Mouse (Mus musculus) monocyte, adult 2 months (primary cell): ENCODE data around the gene Gnpat.

Experiments
- DNase-seq, 2 experiments: peaks; one replicate each; pipeline ENCODE4 v3.0.0; 2022; ENCODE audit warnings: low spot score in 2 of 2, low read depth in 1 of 2

Gene Gnpat

GRCm38 (mm10) chr8:124897386-124898250 lies 34.8 kb downstream of the Gnpat start, which contains the start of the genes Exoc8 and Sprtn:
TSS of gene Exoc8 (minus strand) at chr8:124897705.
TSS of gene Sprtn (plus strand) at chr8:124897886.
- peak; percentile 87 to 96 for DNase-seq

- DNase-seq = no peak
Observed at GRCm38 (mm10) chr8:124898251-124898905, 35.5 kb downstream of the Gnpat start.

- no peak for DNase-seq
Observed at GRCm38 (mm10) chr8:124903198-124903597, 40.4 kb downstream of the Gnpat start.

DNA sequence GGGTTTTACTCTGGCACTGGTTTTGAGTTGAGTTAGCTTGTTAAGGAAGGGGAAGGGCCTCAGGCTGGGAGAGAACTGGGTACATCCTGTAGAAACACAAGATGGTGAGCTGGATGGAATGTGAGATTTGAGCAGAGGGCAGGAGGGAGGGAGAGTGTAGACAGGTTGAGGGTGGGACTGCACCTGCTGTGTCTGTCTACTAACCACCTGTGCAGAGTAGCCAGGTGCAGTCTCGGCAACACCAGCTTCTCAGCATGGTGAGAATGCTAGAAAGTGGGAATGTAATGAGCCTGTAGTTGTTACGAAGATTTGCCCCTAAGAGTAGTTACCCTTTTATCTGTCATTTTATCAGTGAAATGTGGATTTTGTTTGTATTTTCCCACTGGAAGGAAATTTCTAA lies 42.6 kb downstream of the Gnpat start:
- DNase-seq = no peak

GRCm38 (mm10) chr8:124909936-124910335 lies 47.1 kb downstream of the Gnpat start:
- DNase-seq = no peak

- DNase-seq = no peak
Observed at GRCm38 (mm10) chr8:124910349-124910748, 47.5 kb downstream of the Gnpat start.

- DNase-seq = no peak
Observed at GRCm38 (mm10) chr8:124911938-124912872, 49.4 kb downstream of the Gnpat start.

- no peak for DNase-seq
Observed at GRCm38 (mm10) chr8:124914061-124914460, 51.2 kb downstream of the Gnpat start.

DNA sequence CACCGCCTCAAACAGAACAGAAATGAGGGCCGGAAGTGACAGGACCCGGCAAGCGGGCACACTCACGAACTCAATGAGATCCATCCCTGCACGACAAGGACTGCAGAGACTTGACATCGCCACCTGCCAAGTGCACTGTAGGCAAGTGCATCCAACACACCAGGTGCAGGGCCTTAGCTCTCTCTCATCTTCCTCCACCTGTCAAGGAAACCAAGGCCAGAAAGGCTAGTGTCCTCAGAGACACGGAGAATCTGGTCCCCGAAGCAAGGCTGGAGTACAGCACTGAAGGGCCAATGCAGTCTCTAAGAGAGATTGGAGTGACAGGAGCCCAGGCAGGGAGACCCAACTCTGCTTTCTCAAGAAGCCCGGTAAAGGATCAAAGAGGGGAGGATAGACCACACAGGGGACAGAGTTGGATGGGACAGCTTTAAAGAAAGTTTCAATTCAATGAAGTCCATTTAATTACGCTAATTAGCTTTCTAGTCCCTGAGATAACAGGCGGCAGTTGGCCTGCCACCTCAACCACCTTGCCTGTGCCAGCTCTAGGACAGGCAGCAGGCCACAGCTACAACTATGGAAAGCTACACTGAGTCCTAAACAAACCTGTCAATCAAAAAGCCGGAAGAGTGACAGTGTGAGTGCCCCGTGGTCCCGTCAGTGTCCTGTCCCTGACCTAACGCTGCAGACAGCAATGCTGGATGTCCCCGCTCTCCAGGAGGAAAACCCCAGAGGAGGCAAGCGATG lies 55.1 kb downstream of the Gnpat start:
- no peak for DNase-seq

- DNase-seq = no peak
Observed at GRCm38 (mm10) chr8:124921369-124922279, 58.8 kb downstream of the Gnpat start.

DNA sequence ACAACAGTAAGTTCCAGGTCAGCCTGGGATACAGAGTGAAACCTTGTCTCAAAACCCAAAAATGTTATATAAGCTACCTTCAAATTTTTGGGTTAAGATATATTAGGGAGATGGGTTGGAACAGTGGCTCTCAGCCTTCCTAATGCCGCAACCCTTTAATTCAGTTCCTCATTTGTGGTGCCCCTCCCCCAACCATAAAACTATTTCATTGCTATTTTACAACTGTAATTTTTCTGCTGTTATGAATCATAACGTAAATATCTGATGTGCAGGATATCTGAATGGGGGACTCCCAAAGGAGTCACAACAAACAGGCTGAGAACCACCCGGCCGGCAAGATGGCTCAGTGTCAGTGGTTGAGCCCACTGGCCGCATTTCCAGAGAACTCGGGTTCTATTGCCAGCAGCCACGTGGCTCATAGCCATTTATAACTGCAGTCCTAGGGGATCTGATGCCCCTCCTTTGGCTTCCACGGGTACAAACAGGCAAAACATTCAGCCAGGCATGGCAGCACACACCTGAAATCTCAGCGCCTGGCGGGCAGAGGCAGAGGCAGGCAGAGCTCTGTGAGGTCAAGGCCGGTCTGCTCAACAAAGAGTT lies 59.8 kb downstream of the Gnpat start:
- DNase-seq = no peak

- DNase-seq = no peak
Observed at GRCm38 (mm10) chr8:124923971-124924652, 61.3 kb downstream of the Gnpat start.

DNA sequence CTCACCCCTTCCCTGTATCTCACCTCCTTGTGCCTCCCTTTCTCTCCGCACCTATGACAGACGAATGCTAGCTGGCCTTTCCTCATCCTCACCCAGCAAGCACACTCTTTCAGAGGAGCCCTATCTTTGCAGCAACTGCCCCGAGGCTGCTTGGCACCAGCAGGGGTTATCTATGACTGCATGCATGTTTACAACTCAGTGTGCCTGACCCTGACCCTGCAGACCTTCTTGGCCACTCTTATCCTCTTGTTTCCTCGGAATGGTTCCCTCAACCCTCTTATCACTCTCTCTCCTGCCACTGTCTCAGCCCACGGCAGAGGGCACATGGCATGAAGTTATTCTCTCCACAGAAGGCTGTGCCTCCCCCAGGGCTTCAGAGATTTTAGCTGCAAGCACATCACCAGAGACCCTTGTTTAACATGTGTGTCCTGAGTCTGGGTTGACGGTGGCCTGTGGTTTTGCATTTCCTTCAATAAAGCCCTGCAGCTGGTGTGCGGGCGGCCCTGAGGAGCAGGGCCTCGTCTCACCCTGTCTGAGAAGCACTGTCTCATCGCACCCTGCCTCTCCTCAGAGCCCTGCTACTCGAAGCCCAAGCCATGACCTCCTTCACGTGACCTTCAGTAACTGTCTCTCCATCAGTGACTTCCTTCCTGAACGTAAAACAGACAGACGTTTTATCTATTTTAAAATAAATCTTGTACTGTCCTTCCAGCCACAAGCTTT lies 62.9 kb downstream of the Gnpat start:
- no peak for DNase-seq

DNA sequence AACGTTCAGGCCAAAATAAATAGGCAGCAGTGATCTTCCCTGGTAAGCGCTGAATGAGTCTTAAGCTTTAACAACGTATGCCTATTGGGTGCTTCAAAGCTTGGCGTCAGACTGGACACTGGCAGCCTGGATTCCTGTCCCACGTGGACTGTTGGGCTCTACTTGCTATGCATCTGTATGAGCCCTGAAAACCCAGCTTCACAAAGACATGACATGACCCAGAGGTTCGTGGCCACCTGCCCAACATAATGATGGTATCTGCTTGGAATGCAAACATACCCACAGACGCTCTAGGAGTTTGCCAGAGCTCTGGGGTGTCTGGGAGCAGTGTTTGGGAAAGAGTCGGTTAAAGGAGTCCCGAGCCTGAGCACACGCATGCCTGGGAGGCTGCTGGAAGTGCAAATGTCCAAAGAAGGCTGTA lies 63.5 kb downstream of the Gnpat start:
- no peak for DNase-seq

GRCm38 (mm10) chr8:124929006-124929405 lies 66.2 kb downstream of the Gnpat start:
- DNase-seq = no peak

DNA sequence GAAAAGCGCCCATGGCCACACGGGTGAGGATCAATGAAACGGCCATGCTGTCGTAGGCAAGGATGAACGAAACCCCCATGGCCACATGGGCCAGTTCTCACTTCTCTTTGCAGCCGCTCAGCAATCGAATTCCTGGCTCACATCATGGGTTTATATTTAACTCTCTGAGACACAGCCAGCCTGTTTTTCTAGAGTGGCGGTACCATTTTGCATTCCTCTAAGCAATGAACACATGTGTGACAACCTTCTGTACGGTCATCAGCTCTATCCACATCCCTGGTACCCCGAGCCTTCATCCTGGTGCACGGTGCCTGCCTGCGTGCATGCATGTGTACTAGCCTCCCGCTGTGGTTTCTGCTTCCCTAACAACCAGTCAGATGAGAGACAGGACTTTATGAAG lies 67.3 kb downstream of the Gnpat start:
- DNase-seq = no peak

- DNase-seq = no peak
Observed at GRCm38 (mm10) chr8:124930649-124931048, 67.8 kb downstream of the Gnpat start.

DNA sequence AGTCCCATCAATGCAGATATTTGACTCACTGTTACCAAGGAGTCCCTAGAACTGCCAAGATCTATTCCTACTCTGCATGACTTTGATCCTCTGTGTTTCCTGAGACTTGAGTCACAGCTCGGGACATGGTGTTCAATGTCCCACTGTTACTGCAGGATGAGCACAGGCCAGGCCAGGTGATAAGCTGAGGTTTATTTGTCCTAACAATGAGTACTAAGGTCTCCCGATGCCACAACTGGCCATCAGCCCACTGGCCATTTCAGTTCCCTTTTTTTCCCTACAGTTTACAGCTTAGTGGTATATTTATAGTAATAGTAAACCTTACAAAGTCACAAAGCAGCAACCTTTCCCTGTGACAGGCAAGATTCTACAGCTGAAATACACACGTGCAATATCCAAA lies 69.6 kb downstream of the Gnpat start:
- no peak for DNase-seq
